Comparison of ENCODE assay signal across 8 mouse cellular contexts in the genomic region with DNA sequence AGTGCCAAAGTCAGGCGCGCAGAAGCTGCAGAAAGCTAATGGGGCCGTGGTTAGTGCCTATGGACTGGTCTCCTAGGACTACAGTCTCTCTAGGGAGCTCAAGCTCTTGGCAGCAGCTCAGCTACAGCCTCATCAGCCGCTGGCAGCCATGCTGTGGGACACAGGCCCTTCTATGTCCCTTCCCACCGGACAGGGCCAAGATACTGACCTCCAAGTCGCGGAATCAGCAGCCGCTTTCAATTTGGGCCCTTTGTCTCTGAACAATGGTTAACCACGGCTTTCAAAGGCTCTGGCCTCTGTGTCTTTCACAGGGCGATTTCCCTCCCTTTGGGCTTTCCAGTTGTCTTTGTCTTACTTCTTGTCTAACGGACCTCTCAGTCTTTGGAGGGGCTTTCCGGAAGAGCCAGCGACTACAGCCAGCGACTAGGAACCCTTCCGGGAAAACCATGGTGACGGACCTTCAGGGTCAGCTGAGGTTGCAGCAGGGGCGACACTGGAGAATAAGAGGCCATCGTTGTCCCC. TPM values are rescaled to one million over a fixed set of nuclear protein-coding genes. Genes with fewer than 3 reads are reported as not detected.
A peak's percentile ranks its signal among the peaks of the same experiment; 100 is the strongest.
DNase-seq lines count a peak whose midpoint lies in the region; ATAC-seq and TF ChIP-seq lines count a peak whose summit lies in the region.

No protein-coding gene starts in this region.

- H3K4me3 ChIP-seq in heart, adult 2 months = peak overlapping the region; percentile 32
- H3K4me3 ChIP-seq in kidney, embryonic 14.5 days (ENCODE audit: low read length) = no peak overlapping the region

- WGBS in heart, adult 2 months = 30% methylated on average over 18 of the region's 18 CpGs
- WGBS in kidney, embryonic 14.5 days = 35% methylated on average over 18 of the region's 18 CpGs

- peak; percentile 28; the same call in 1 of the 2 replicates for ATAC-seq in kidney, embryonic 14.5 days (ENCODE audit: low FRiP score, low TSS enrichment)

- peak; percentile 82 for DNase-seq in left cerebral cortex, postnatal 4 days
- DNase-seq in left cerebral cortex, adult 9 months (ENCODE audit: low spot score in 2 of 2) = no peak
- DNase-seq in embryo, embryonic 9.5 days (ENCODE audit: extremely low spot score) = peak; percentile 73
- DNase-seq in heart, adult 2 months = peak; percentile 68 to 73
- DNase-seq in lung, postnatal 4 days = peak; percentile 19 to 51
- DNase-seq in testis, postnatal 10 days (ENCODE audit: low spot score) = peak; percentile 46
- no peak for DNase-seq in thymus, postnatal 36 days

- H3K4me2 ChIP-seq in kidney, embryonic 14.5 days (replicated peaks; ENCODE audit: low read depth, low read length) = no peak overlapping the region

- no peaks in the 10 kb centered on the region for H3K27me3 ChIP-seq in heart, adult 2 months (ENCODE audit: control insufficient read depth, insufficient read depth, low read length)
- H3K27me3 ChIP-seq in kidney, embryonic 14.5 days (ENCODE audit: control insufficient read depth, insufficient read depth, low read length) = no peaks in the 10 kb centered on the region

- no peaks in the 10 kb centered on the region for H3K36me3 ChIP-seq in heart, adult 2 months (ENCODE audit: control insufficient read depth, insufficient read depth, low read length)
- H3K36me3 ChIP-seq in kidney, embryonic 14.5 days (ENCODE audit: control insufficient read depth, insufficient read depth, low read length) = no peaks in the 10 kb centered on the region

- no peaks in the 10 kb centered on the region for H3K9me3 ChIP-seq in kidney, embryonic 14.5 days (ENCODE audit: control insufficient read depth, low read length)

- peak overlapping the region; percentile 49 for H3K27ac ChIP-seq in heart, adult 2 months
- H3K27ac ChIP-seq in kidney, embryonic 14.5 days (ENCODE audit: low read depth, low read length) = no peak overlapping the region

- intact Hi-C loops in left cerebral cortex, postnatal 4 days (cut with DNase I) = no loop called here
- intact Hi-C loops in heart, adult 2 months (cut with DNase I) = no loop called here

- TF ChIP-seq EP300 in heart, adult 2 months (IDR thresholded peaks at IDR 0.05; ENCODE audit: insufficient read depth, low read depth, low read length) = no peak

- H3K9ac ChIP-seq in heart, adult 2 months (ENCODE audit: low read depth, low read length) = 0 out of 2 replicates have a peak overlapping the region, but pooled peaks have one; percentile 7
- peak overlapping the region; percentile 25; the same call in 1 of the 2 replicates for H3K9ac ChIP-seq in kidney, embryonic 14.5 days (ENCODE audit: low read depth, low read length)

- no peak for TF ChIP-seq POLR2A in heart, adult 2 months (IDR thresholded peaks at IDR 0.05; ENCODE audit: insufficient read depth, low read depth, low read length)

- no peaks in the 10 kb centered on the region for H3K4me1 ChIP-seq in heart, adult 2 months (ENCODE audit: control insufficient read depth, insufficient read depth, low read length)
- H3K4me1 ChIP-seq in kidney, embryonic 14.5 days (ENCODE audit: control insufficient read depth, insufficient read depth, low read length) = peaks cover 7% of the 10 kb centered on the region; the same call in 1 of the 2 replicates

- no peaks in the 10 kb centered on the region for H3K79me2 ChIP-seq in heart, adult 2 months (replicated peaks; ENCODE audit: control insufficient read depth, insufficient read depth, low read length)

- no peak for TF ChIP-seq CTCF in heart, adult 2 months (IDR thresholded peaks at IDR 0.05)

RNA-seq across cellular contexts. Expression of gene Trio, which starts 25.5 kb away (rescaled TPM):
- 100 to 1,000 TPM; 278 to 290 TPM for total RNA-seq in left cerebral cortex, postnatal 4 days (2021)
- 10 to 100 TPM; 33.8 to 44.2 TPM for total RNA-seq in heart, adult 2 months (2021)
- polyA plus RNA-seq in heart, adult 2 months (2012; rRNA removed) = 28.0 and 41.3 TPM in 2 replicates
- 37.8 and 42.1 TPM in 2 replicates for polyA plus RNA-seq in kidney, embryonic 14.5 days (2014; fragmentation: Nextera tagmentation; extraction: Ambion mirVana)

Comparison
In these comparisons a context has a peak if more than half of its experiments do, and no peak if none do; other contexts are left out.
1. DNase-seq: peak in left cerebral cortex, postnatal 4 days (single experiment), embryo, embryonic 9.5 days (single experiment), heart, adult 2 months (2 of 2), lung, postnatal 4 days (2 of 2) and testis, postnatal 10 days (single experiment); none in left cerebral cortex, adult 9 months (0 of 2) and thymus, postnatal 36 days (0 of 2).
2. RNA of gene Trio, which starts 25.5 kb away (total RNA-seq): 278 to 290 TPM in left cerebral cortex, postnatal 4 days; 33.8 to 44.2 TPM in heart, adult 2 months; every median in the first group is over 4 times any median in the second.